Mouse (Mus musculus) urinary bladder, adult 2 months (tissue): Measurements from ENCODE around the gene Cd82. TPM values are rescaled to one million over a fixed set of nuclear protein-coding genes. Genes with fewer than 3 reads are reported as not detected.

Experiments used
- DNase-seq: peaks from one replicate; pipeline ENCODE4 v3.0.0; 2022; ENCODE audit warnings: low spot score
- polyA plus RNA-seq: library from polyadenylated mRNA; depleted of rRNA; stranded (reverse); fragments of >200 nt; gene quantifications from 2 replicates; pipeline ENCODE4 v1.2.3, GENCODE M21; 2012

Cd82 gene
- polyA plus RNA-seq, 1 experiment = 96.4 TPM

GRCm38 (mm10) chr2:93445237-93445651 is 17.7 kb downstream of the Cd82 start:
- DNase-seq = no peak

DNA sequence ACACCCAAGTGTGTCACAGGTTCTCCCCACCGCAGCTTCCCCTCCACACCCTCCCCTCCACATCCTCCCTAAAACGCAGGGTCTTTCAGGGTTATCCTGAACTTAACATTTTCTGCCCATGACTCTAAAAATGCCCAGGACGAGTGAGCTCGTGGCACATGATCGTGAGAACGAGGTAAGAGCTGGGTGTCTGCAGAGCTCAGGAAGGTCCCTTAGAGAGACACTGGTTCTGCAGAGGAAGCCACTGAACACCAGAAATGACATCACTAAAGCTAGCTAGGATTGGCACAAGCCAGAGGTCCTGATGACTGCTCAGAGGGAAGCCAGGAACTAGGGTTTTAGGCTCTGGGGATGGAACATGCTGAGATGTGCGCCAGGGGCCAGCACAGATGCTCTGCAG is 18.7 kb downstream of the Cd82 start:
- DNase-seq = no peak

DNA sequence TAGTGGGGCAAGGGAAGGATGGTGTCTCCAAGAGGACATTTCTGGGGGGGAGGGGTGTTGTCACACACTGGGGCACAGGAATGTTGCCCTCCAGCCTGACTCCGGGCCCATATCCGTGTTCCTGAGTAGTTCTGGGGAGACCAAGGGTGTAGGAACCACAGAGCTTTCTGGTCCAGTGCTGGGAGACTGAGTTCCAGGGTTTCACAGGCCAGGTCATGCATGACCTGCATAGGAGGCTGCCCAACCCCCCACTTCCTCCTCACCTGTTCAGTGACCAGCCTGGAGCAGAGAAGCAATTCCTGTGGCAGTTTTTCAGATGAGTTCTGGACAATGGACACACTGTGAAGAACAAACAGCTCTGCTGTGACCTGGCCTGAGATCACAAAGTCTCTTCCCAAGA is 19.8 kb downstream of the Cd82 start:
- no peak for DNase-seq

GRCm38 (mm10) chr2:93439812-93440559 is 23.0 kb downstream of the Cd82 start:
- DNase-seq = no peak

GRCm38 (mm10) chr2:93439352-93439771 is 23.6 kb downstream of the Cd82 start:
- DNase-seq = no peak

DNA sequence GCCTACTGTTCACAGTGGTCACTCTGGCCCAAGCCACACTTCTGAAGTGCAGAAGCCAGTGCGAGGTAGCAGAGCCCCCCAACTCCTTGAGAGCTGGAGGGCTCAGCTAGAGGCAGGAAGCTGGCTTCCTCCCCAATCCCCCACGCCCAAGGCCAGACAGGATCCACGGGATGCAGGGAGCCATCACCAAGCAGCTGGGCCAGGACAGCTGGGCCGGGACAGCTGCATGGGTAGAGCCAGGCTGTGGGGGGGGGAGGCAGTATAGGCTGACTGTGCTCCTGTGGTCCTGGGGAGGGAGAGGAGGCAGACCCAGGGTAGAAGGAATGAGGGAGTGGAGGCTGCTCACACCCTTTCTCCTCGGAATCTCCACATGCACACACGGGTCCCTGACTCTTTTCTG is 24.6 kb downstream of the Cd82 start:
- no peak for DNase-seq

GRCm38 (mm10) chr2:93435577-93435976 is 27.4 kb downstream of the Cd82 start:
- DNase-seq = no peak

- DNase-seq = no peak
These were observed 28.0 kb downstream of the Cd82 start for GRCm38 (mm10) chr2:93434896-93435295.

DNA sequence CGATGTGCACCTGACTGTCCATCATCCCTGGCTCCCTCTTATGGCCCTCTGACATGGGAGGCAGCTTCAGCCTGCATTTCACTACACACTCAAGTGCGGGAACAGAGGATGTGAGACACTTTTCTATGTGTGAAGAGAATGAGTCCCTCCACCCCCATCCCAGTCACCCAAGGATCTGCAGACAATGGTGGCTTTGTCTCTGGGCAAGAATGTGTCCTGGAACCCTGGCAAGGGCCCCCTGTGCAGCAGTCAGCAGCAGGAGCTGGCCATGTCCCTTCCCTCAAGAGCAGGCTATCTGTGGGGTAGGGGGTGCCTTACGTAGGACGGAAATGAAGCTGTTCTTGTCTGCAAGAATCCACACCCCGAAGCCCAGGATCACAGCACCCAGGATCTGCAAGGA is 29.4 kb downstream of the Cd82 start:
- no peak for DNase-seq

GRCm38 (mm10) chr2:93432600-93433389 is 30.1 kb downstream of the Cd82 start:
- no peak for DNase-seq

DNA sequence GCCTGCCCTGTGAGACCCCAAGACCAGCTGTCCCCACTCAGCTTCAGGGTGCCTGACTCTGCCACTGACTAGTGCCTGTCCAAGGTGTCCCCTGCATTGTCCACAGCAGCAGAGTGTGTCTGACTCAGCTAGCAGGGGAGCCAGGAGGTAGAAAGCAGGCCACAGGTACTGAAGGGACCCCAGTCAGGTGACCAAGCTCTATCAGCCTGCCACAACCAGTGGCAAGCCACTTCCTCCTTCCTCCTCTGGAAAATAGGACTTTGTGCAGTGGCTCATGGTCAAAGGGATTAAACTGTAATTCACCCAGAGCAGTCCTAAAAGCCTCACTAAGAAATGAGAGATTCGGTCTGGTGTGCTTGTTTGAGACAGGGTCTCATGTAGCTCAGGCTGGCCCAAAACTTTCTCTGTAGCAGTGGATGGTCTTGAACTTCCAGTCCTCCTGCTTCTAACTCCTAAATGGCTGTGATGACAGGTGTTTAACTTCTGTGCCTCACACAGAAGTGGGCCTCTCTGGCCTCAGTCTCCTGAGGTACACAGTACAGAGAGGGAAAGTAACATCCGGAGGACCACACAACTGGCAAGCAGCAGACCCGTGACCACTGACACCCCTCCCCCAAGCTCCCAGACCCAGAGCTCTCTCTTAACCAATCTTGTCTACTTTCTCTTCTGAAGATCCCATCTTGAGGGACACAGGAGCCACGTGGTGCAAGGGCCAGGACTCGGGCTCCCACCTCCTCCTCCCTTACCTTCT is 31.2 kb downstream of the Cd82 start:
- DNase-seq = no peak

DNA sequence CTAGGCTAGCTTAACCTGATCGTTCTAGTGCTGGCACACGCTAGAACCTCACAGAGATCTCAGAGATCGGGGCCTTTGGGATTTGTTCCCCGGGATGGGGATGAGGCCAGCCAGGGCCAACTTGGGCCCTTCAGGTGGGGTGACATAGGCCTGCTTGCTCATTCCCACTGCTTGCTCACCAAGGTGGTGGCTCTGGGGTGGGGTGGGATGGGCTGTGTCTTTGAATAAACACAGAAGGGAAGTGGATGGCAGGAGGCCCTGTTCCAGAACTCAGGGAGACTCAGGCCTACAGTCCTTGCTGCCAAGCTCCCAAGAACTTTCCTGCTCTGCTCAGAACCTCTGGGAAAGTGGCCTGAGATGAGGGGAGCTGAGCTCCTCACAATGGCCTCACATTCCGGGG is 31.9 kb downstream of the Cd82 start:
- no peak for DNase-seq

DNA sequence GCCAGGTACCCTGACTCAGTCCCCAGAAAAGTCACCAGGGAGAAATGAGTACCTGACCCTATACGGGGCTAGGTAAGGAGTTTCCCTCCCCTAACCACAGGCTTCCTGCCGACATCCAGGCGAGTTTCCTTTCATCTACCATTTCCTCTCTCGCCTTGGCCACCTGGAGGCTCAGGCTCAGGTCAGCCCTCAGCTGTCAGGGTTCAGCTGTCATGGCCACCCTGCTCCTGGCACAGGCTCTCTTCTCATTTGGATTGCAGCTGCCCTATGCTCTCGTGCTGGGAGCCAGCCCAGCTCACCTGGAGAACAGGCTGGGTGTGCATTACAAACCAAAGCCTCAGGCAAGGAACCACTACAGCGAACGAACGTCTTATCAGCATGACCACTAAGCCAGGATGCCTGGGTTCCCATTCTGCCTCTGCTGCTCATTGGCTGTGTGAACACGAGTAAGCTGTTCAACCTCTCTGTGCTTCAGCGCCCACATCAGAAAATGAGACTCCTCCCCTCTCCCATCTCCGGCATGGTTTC is 34.9 kb downstream of the Cd82 start:
- DNase-seq = no peak

GRCm38 (mm10) chr2:93427000-93427715 is 35.8 kb downstream of the Cd82 start:
- DNase-seq = no peak

- DNase-seq = no peak
These were observed 37.1 kb downstream of the Cd82 start for GRCm38 (mm10) chr2:93425810-93426209.

- DNase-seq = no peak
These were observed 38.5 kb downstream of the Cd82 start for GRCm38 (mm10) chr2:93424307-93424984.

DNA sequence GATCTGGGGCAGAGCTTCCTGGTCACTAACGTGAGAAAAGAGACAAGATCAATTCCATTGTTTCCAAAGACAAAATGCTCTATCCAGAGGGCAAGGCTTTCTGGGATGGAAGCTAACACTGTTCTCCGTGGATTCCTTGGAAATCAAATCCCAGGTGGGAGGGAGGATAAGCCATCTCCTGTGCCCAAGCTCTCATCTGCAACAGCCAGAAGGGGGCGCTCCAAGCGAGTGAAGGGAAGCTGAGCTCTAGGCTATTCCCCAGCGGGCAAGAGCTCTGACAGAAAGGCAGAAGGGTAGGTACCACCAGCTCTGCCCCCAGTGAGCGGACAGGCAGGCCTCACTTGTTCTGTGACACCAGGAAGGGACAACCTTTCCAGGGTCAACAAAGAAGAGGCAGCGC is 41.6 kb downstream of the Cd82 start:
- DNase-seq = peak; percentile 77

- no peak for DNase-seq
These were observed 43.0 kb downstream of the Cd82 start for GRCm38 (mm10) chr2:93419971-93420370.

DNA sequence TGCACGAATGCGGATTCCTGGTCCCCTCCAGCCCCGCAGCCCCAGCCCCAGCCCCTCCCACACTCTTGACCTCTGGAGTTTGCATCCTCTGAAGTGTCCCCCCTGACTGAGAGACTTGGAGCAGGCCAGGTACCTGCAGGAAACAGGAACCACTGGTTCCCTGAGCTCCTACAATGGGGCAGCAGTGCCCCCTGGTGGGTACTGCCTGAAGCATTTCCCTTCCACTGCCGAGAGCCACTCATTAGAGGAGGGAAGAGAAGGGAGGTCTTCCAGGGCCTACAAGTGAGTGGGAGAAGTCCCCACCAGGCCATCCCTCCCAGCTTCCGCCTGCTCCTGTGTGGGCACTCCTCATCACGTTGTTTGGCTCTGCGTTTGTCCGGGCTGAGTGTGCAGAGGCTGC is 44.5 kb downstream of the Cd82 start:
- peak; percentile 65 for DNase-seq

GRCm38 (mm10) chr2:93416874-93417709 is 45.8 kb downstream of the Cd82 start:
- no peak for DNase-seq
